Mouse (Mus musculus) adrenal gland, postnatal 14 days (tissue): ENCODE measurements around the gene Rsad1. TPM values are rescaled to one million over a fixed set of nuclear protein-coding genes. Genes with fewer than 3 reads are reported as not detected.

ENCODE experiments used
- DNase-seq: peaks from one replicate; pipeline ENCODE4 v3.0.0; 2021; ENCODE audit warnings: mixed read lengths
- total RNA-seq: library from RNA; stranded (reverse); gene quantifications from 2 replicates; pipeline ENCODE4 v1.2.3, GENCODE M21; 2021

The Rsad1 gene
- total RNA-seq, 1 experiment from 2014 or later, result 9.2 TPM

DNA sequence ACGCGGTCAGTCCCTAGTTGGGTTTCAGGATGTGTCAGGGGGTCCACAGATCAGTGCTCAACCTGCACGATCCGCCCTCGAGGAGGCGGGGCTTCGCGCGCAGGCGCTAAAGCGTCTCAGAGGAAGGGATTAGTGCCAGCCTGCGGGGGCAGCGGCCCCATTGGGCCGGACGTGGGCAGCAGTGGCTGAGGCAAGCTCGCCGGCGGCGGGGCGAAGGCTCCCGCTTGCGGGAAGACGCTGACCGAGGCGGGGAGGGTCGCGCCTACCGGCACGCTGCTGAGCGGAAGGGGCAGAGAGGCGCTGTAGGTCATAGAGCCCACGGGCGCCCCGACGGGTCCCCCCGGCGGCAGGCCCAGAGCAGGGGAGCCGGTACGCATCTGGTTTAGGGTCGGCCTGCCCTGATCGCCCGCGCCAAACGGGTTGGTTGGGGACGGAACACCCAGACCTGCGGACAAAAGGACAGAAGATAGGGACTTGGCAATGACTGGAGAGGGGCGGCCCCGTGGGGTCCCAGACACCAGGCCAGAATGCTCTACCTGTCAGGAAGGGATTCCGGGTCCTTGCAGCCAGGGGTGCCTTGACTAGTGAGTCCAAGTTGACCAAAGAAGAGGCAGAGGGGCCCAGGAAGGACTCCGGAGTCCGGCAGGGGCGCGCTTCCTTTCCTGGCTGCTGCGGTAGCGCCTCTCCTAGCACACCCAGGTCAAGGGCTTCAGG is 57.9 kb downstream of the Rsad1 start:
- peak; percentile 65 for DNase-seq

Other genes starting within 250 kb of the Rsad1 start
- 74.5 and 94.6 TPM in 2 replicates for gene Luc7l3, start 227.3 kb downstream of the Rsad1 start, total RNA-seq
- 131 and 136 TPM in 2 replicates for gene Ankrd40, start 221.3 kb downstream of the Rsad1 start, total RNA-seq
- 4.0 and 9.1 TPM in 2 replicates for gene Abcc3, start 156.3 kb downstream of the Rsad1 start, total RNA-seq
- gene Cacna1g, start 75.1 kb downstream of the Rsad1 start, total RNA-seq, result 0.89 and 1.5 TPM in 2 replicates
- not detected in 2 replicates for gene Spata20, start 63.1 kb downstream of the Rsad1 start, total RNA-seq
- gene Epn3, start 49.3 kb downstream of the Rsad1 start, total RNA-seq, result 12.1 and 13.5 TPM in 2 replicates
- 3.9 and 5.6 TPM in 2 replicates for gene Mycbpap, start 27.5 kb downstream of the Rsad1 start, total RNA-seq
- 0.30 TPM in 1 of 2 replicates, not detected in the other for gene Chad, start 15.8 kb upstream of the Rsad1 start, total RNA-seq
- gene Acsf2, start 52.6 kb upstream of the Rsad1 start, total RNA-seq, result 81.0 and 86.9 TPM in 2 replicates
- 111 and 121 TPM in 2 replicates for gene Lrrc59, start 80.5 kb upstream of the Rsad1 start, total RNA-seq
- 83.5 and 84.1 TPM in 2 replicates for gene Mrpl27, start 104.5 kb upstream of the Rsad1 start, total RNA-seq
- 1.9 and 3.3 TPM in 2 replicates for gene Eme1, start 104.7 kb upstream of the Rsad1 start, total RNA-seq
- 20.5 and 22.6 TPM in 2 replicates for gene Xylt2, start 128.3 kb upstream of the Rsad1 start, total RNA-seq
- gene Gm11541, start 155.2 kb upstream of the Rsad1 start, total RNA-seq, result not detected in 2 replicates
- not detected in 2 replicates for gene Cdc34b, start 192.5 kb upstream of the Rsad1 start, total RNA-seq
- gene Tmem92, start 233.4 kb upstream of the Rsad1 start, total RNA-seq, result not detected in 2 replicates